ENCODE assay signal across 13 mouse cellular contexts in the genomic region with DNA sequence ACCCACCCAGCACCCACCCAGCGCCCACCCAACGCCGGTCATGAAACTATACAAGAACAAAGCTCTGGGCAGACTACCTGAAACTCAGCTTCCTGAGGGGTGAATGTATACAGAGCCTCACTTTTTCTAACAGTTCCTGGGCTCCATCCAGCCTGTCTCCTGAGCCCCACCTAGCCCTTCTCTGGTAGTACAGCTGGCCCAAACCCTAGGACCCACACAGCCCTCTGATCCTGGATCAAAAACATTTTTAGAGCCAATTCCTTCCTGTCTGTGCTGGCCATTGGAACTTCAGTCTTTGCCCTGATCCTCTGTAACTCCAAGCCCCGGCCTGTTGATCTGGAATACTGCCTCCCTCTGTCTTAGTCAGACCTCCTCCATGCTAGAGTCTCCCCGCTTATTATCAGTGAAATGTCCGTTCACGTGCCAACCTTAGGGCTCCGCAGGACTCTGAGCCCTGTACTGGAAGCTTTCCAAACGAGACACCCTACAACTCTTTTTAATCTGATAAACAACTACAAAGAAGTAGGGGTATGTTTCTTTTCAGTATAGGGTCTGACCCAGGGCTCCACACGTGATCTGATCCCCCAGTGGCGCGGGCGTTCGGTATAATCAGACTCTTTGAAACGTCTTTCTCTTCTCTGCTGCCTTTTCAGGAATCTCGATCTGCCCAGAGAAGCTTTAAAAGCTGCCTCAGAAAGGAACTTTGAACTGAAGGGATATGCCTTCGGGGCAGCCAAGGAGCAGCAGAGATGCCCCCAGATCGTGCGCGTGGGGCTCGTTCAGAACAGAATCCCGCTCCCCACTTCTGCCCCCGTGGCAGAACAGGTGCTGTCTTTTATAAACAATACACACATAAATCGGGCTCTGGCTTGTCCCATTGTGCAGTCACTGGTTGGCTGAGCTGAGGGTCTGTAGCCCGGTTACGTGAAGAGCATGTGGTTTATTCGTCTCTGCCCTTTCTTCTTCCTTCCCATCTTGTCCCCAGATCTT. TPM values are rescaled to one million over a fixed set of nuclear protein-coding genes. Genes with fewer than 3 reads are reported as not detected.
A peak's percentile ranks its signal among the peaks of the same experiment; 100 is the strongest.
DNase-seq lines count a peak whose midpoint lies in the region; ATAC-seq and TF ChIP-seq lines count a peak whose summit lies in the region.
"Had no signal": no experiment of that assay in that cellular context is flagged by ENCODE, and none has a peak within 500 bp of the region (broad histone marks: within the 10 kb centered on the region; RNA-seq: fewer than 3 reads in every experiment).

No protein-coding gene starts in this region.

- ATAC-seq in embryonic facial prominence, embryonic 12.5 days (ENCODE audit: insufficient number of reproducible peaks, insufficient read depth, low FRiP score, low TSS enrichment): no peak
- no peak for ATAC-seq in neural tube, embryonic 13.5 days (ENCODE audit: low read depth)
- ATAC-seq in liver, embryonic 14.5 days (ENCODE audit: insufficient read depth): peak; percentile 47; the same call in 1 of the 2 replicates
- peak; percentile 45; the same call in 1 of the 2 replicates for ATAC-seq in stomach, postnatal 0 days (ENCODE audit: low FRiP score, low TSS enrichment)

- H3K27me3 ChIP-seq in embryonic facial prominence, embryonic 12.5 days: no peaks in the 10 kb centered on the region
- H3K27me3 ChIP-seq in embryonic facial prominence, embryonic 10.5 days (replicated peaks; ENCODE audit: low read depth, poor library complexity, severe bottlenecking): no peaks in the 10 kb centered on the region
- no peaks in the 10 kb centered on the region for H3K27me3 ChIP-seq in neural tube, embryonic 13.5 days
- no peaks in the 10 kb centered on the region for H3K27me3 ChIP-seq in liver, embryonic 14.5 days (ENCODE audit: control insufficient read depth, insufficient read depth, low read length)
- no peaks in the 10 kb centered on the region for H3K27me3 ChIP-seq in stomach, postnatal 0 days (ENCODE audit: control insufficient read depth, insufficient read depth, low read length)
- H3K27me3 ChIP-seq: stomach, embryonic 15.5 days had no signal

- no peak overlapping the region for H3K9ac ChIP-seq in embryonic facial prominence, embryonic 12.5 days
- H3K9ac ChIP-seq in neural tube, embryonic 13.5 days: peak overlapping the region; percentile 45; the same call in 1 of the 2 replicates
- no peak overlapping the region for H3K9ac ChIP-seq in liver, embryonic 14.5 days (replicated peaks)
- H3K9ac ChIP-seq in stomach, postnatal 0 days (ENCODE audit: low read length): no peak overlapping the region
- H3K9ac ChIP-seq: stomach, embryonic 15.5 days had no signal

- DNase-seq in embryonic facial prominence, embryonic 10.5 days (ENCODE audit: low spot score): no peak
- DNase-seq in neural tube, embryonic 10.5 days (ENCODE audit: extremely low spot score, low spot score): no peak
- no peak for DNase-seq in liver, embryonic 14.5 days (ENCODE audit: low read depth in 3 of 3, low spot score in 3 of 3)
- DNase-seq in stomach, postnatal 0 days (ENCODE audit: low spot score): no peak
- DNase-seq in cerebellum, postnatal 14 days: no peak
- no peak for DNase-seq in urinary bladder, adult 2 months (ENCODE audit: low spot score)
- DNase-seq: adrenal gland, adult 2 months; gastrocnemius, postnatal 36 days; lung, adult 2 months; retina, postnatal 1 day had no signal

- H3K27ac ChIP-seq in embryonic facial prominence, embryonic 12.5 days: no peak overlapping the region
- no peak overlapping the region; the same call in 1 of the 2 replicates for H3K27ac ChIP-seq in embryonic facial prominence, embryonic 10.5 days (replicated peaks)
- H3K27ac ChIP-seq in neural tube, embryonic 13.5 days (replicated peaks): no peak overlapping the region
- 0 out of 2 replicates have a peak overlapping the region, but pooled peaks have one; percentile 16 for H3K27ac ChIP-seq in liver, embryonic 14.5 days
- no peak overlapping the region for H3K27ac ChIP-seq in stomach, postnatal 0 days (replicated peaks)
- H3K27ac ChIP-seq: stomach, embryonic 15.5 days had no signal

- no peaks in the 10 kb centered on the region for H3K9me3 ChIP-seq in embryonic facial prominence, embryonic 12.5 days
- no peaks in the 10 kb centered on the region for H3K9me3 ChIP-seq in embryonic facial prominence, embryonic 10.5 days
- no peaks in the 10 kb centered on the region for H3K9me3 ChIP-seq in neural tube, embryonic 13.5 days
- no peaks in the 10 kb centered on the region for H3K9me3 ChIP-seq in liver, embryonic 14.5 days (ENCODE audit: control insufficient read depth, low read length)
- no peaks in the 10 kb centered on the region for H3K9me3 ChIP-seq in stomach, postnatal 0 days (ENCODE audit: control insufficient read depth, low read length)
- H3K9me3 ChIP-seq: stomach, embryonic 15.5 days had no signal

- 56% methylated on average over 27 of the region's 27 CpGs for WGBS in embryonic facial prominence, embryonic 12.5 days
- WGBS in embryonic facial prominence, embryonic 10.5 days: 69% methylated on average over 27 of the region's 27 CpGs
- WGBS in neural tube, embryonic 13.5 days: 58% methylated on average over 27 of the region's 27 CpGs
- 65% methylated on average over 27 of the region's 27 CpGs for WGBS in liver, embryonic 14.5 days (ENCODE audit: insufficient replicate concordance)
- WGBS in stomach, postnatal 0 days: 55% methylated on average over 27 of the region's 27 CpGs

- 0 out of 2 replicates have a peak overlapping the region, but pooled peaks have one; percentile 13 for H3K4me2 ChIP-seq in embryonic facial prominence, embryonic 12.5 days (replicated peaks)
- H3K4me2 ChIP-seq in neural tube, embryonic 13.5 days: peak overlapping the region; percentile 24
- no peak overlapping the region for H3K4me2 ChIP-seq in liver, embryonic 14.5 days (ENCODE audit: low read depth)
- no peak overlapping the region for H3K4me2 ChIP-seq in stomach, postnatal 0 days (replicated peaks; ENCODE audit: low read depth)
- H3K4me2 ChIP-seq: stomach, embryonic 15.5 days had no signal

- H3K4me1 ChIP-seq in embryonic facial prominence, embryonic 12.5 days: 0 out of 2 replicates have a peak, but pooled peaks cover 5% of the 10 kb centered on the region
- peaks cover 17% of the 10 kb centered on the region for H3K4me1 ChIP-seq in embryonic facial prominence, embryonic 10.5 days
- peaks cover 15% of the 10 kb centered on the region for H3K4me1 ChIP-seq in neural tube, embryonic 13.5 days (replicated peaks)
- no peaks in the 10 kb centered on the region; a peak in 2 of 4 replicates for H3K4me1 ChIP-seq in liver, embryonic 14.5 days (replicated peaks; ENCODE audit: control insufficient read depth in 2 of 2, insufficient read depth in 2 of 2, low read length in 1 of 2)
- no peaks in the 10 kb centered on the region for H3K4me1 ChIP-seq in stomach, postnatal 0 days (replicated peaks; ENCODE audit: control insufficient read depth, insufficient read depth)
- H3K4me1 ChIP-seq: stomach, embryonic 15.5 days had no signal

- TF ChIP-seq CTCF in liver, embryonic 14.5 days (IDR thresholded peaks at IDR 0.05; ENCODE audit: low read depth): no peak
- TF ChIP-seq CTCF in stomach, postnatal 0 days (IDR thresholded peaks at IDR 0.05; ENCODE audit: low read depth): no peak

- no peak for TF ChIP-seq EP300 in liver, embryonic 14.5 days (IDR thresholded peaks at IDR 0.05; ENCODE audit: low read depth)
- no peak for TF ChIP-seq EP300 in stomach, postnatal 0 days (optimal IDR thresholded peaks at IDR 0.05)

- H3K36me3 ChIP-seq in embryonic facial prominence, embryonic 12.5 days: no peaks in the 10 kb centered on the region
- no peaks in the 10 kb centered on the region for H3K36me3 ChIP-seq in embryonic facial prominence, embryonic 10.5 days (replicated peaks)
- H3K36me3 ChIP-seq in neural tube, embryonic 13.5 days: no peaks in the 10 kb centered on the region
- no peaks in the 10 kb centered on the region for H3K36me3 ChIP-seq in liver, embryonic 14.5 days (replicated peaks; ENCODE audit: control insufficient read depth, insufficient read depth, low read depth)
- H3K36me3 ChIP-seq in stomach, postnatal 0 days (ENCODE audit: control insufficient read depth, insufficient read depth, low read length): no peaks in the 10 kb centered on the region
- H3K36me3 ChIP-seq: stomach, embryonic 15.5 days had no signal

- no peak overlapping the region for H3K4me3 ChIP-seq in embryonic facial prominence, embryonic 12.5 days
- no peak overlapping the region for H3K4me3 ChIP-seq in embryonic facial prominence, embryonic 10.5 days
- no peak overlapping the region for H3K4me3 ChIP-seq in neural tube, embryonic 13.5 days
- no peak overlapping the region for H3K4me3 ChIP-seq in liver, embryonic 14.5 days (ENCODE audit: insufficient read depth in 1 of 2, low read depth in 2 of 2, low read length in 2 of 2)
- no peak overlapping the region for H3K4me3 ChIP-seq in stomach, postnatal 0 days (ENCODE audit: low read depth, low read length)
- H3K4me3 ChIP-seq: stomach, embryonic 15.5 days had no signal

RNA-seq across cellular contexts. Expression of gene Upb1, which starts 11.5 kb away (rescaled TPM):
- polyA plus RNA-seq in embryonic facial prominence, embryonic 12.5 days (2016; fragmentation: Nextera tagmentation; extraction: Ambion mirVana): 0.18 and 0.49 TPM in 2 replicates
- polyA plus RNA-seq in embryonic facial prominence, embryonic 10.5 days (2016; fragmentation: Nextera tagmentation; extraction: Ambion mirVana): 0.14 TPM in 1 of 2 replicates, not detected in the other
- not detected in 2 replicates for polyA plus RNA-seq in neural tube, embryonic 13.5 days (2015; fragmentation: Nextera tagmentation; extraction: Ambion mirVana)
- polyA plus RNA-seq in liver, embryonic 14.5 days (2012; rRNA removed): 8.1 and 8.8 TPM in 2 replicates
- 18.3 and 20.1 TPM in 2 replicates for polyA plus RNA-seq in liver, embryonic 14.5 days (2014; fragmentation: Nextera tagmentation; extraction: Ambion mirVana)
- polyA plus RNA-seq in stomach, postnatal 0 days (2015; fragmentation: Nextera tagmentation; extraction: Ambion mirVana): 3.8 and 5.3 TPM in 2 replicates
- polyA plus RNA-seq in urinary bladder, adult 2 months (2012; rRNA removed): 0.90 and 1.0 TPM in 2 replicates

Comparison
In these comparisons a context has a peak if more than half of its experiments do, and no peak if none do; other contexts are left out.
1. ATAC-seq: peak in liver, embryonic 14.5 days (single experiment) and stomach, postnatal 0 days (single experiment); none in embryonic facial prominence, embryonic 12.5 days (single experiment) and neural tube, embryonic 13.5 days (single experiment).
2. H3K4me2 ChIP-seq: peak in embryonic facial prominence, embryonic 12.5 days (single experiment) and neural tube, embryonic 13.5 days (single experiment); none in liver, embryonic 14.5 days (single experiment) and stomach, postnatal 0 days (single experiment).